Mouse (Mus musculus) liver, embryonic 18 days (tissue): ENCODE measurements around the gene Pcsk7. TPM values are rescaled to one million over a fixed set of nuclear protein-coding genes. Genes with fewer than 3 reads are reported as not detected.

Source experiments
- polyA plus RNA-seq: library from polyadenylated mRNA; depleted of rRNA; stranded (reverse); fragments of >200 nt; gene quantifications from 2 replicates; pipeline ENCODE4 v1.2.3, GENCODE M21; 2012; rRNA removed

Pcsk7 gene
- 9.1 and 9.9 TPM in 2 replicates for polyA plus RNA-seq

DNA sequence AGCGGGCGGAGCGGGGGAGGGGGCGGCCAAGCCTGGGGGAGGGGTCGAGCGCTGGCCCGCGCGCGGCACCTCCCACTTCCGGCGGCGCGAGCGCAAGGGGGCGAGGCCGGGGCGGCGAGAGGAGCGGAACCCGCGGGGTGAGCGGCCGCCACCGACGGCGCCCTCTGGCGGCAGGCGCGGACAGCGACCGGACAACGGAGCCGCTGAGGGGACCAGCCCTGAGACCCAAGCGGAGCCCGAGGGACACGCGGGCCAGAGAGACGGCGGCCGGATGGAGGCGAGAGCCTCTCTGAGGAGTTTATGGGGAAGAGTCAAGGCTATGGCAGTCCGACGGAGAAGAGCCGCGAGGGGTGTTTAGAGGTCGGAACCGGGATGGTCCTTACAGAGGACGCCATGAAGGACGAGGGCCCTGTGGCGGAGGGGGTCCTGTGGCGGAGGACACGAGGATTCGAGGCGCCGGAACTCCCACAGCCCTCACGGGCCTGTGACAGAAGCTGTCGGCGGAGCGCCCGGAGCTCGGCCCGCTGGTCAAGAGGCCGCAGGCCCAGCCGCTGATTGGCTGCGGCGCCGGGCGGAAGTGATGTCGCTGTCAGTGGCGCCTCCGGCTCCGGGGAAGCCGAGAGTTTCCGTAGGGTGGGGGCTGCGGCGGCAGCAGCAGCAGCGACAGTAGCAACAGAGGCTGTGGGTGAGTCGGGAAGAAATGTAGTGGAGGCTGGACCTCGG, at the start of gene Pcsk7, which contains the start of gene Rnf214:
Pcsk7 (plus strand) TSS at position 143 of the 723 bp plus-strand sequence.
Rnf214 (minus strand) TSS at position 557 of the 723 bp plus-strand sequence.

GRCm38 (mm10) chr9:45935628-45936210, 29.4 kb downstream of the Pcsk7 start, which contains the start of gene Tagln:
Gene Tagln, minus strand, starts transcription at chr9:45936058.

DNA sequence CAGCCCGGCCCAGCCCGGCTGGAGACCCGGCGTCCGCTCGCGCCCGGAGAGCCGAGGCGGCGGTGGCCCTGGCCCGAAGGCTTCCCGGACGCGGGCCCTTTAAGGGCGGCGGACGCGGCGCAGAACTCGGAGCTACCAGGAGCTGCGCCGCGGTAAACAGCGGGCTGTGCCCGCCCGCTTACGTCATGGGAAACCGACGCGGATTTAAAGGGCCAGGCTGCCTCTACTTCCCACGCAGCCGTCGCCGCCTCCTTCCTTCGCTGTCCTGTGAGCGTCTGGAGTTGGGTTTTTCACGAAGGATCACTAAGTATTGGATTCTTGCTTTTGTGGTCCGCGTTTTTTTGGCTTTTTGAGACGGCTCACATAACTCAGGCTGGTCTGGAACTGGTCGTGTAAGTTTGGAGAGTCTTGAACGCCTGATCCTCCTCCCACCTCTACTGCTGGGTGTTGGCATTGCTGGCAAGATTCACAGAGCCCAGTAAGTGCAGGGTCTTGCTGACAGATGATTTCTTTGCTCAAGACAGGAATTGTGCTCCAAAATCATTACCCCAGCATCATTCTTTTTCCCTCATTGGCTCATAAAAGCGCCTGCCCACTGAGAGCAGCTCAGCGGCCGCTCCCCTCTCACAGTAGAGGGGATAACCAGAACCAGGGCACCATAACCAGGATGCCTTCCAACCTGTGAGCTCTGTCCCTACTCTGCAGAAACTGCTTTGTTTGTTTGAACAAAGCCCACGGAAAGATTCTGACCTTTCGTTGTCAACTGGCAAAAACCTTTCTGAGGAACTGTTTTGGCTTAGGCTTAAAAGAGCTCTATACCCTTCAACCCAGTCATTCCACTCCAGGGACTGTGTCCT, 49.0 kb downstream of the Pcsk7 start, which contains the start of gene Sidt2:
Sidt2 (minus strand) TSS at position 152 of the 857 bp plus-strand sequence.

Other genes starting within 250 kb of the Pcsk7 start
- gene Cep164, start 77.8 kb upstream of the Pcsk7 start, polyA plus RNA-seq: 7.4 and 9.3 TPM in 2 replicates
- 10.4 and 12.1 TPM in 2 replicates for gene Bace1, start 67.9 kb upstream of the Pcsk7 start, polyA plus RNA-seq
- 6.8 and 7.8 TPM in 2 replicates for gene Rnf214, start 414 bp downstream of the Pcsk7 start, polyA plus RNA-seq
- gene Tagln, start 29.6 kb downstream of the Pcsk7 start, polyA plus RNA-seq: 17.9 and 23.0 TPM in 2 replicates
- gene Sidt2, start 48.8 kb downstream of the Pcsk7 start, polyA plus RNA-seq: 26.9 and 32.5 TPM in 2 replicates
- 17.4 TPM in 2 replicates for gene Pafah1b2, start 106.2 kb downstream of the Pcsk7 start, polyA plus RNA-seq
- gene Sik3, start 106.3 kb downstream of the Pcsk7 start, polyA plus RNA-seq: 4.3 and 6.3 TPM in 2 replicates